Mouse (Mus musculus): ENCODE results near the gene Rbm47.

Rbm47 gene

GRCm38 (mm10) chr5:66090037-66090436, 82.9 kb downstream of the Rbm47 start:
- in situ Hi-C loops (cut with MboI; ENCODE audit: unreplicated experiment in 2 of 2), result loop anchor here in 1 of 2 experiments (10.0 to 25.0 kb wide), 2 partner anchors 125 to 278 kb away; no protein-coding TSS in a partner anchor

GRCm38 (mm10) chr5:66089600-66089999, 83.3 kb downstream of the Rbm47 start:
- in situ Hi-C loops (cut with MboI; ENCODE audit: unreplicated experiment in 2 of 2), result loop anchor here (10.0 to 25.0 kb wide), 2 partner anchors 145 to 277 kb away; no protein-coding TSS in a partner anchor

GRCm38 (mm10) chr5:66088902-66089295, 84.0 kb downstream of the Rbm47 start:
- in situ Hi-C loops (cut with MboI; ENCODE audit: unreplicated experiment in 2 of 2), result loop anchor here (10.0 to 25.0 kb wide), 2 partner anchors 146 to 277 kb away; no protein-coding TSS in a partner anchor

GRCm38 (mm10) chr5:66088247-66088901, 84.5 kb downstream of the Rbm47 start:
- in situ Hi-C loops (cut with MboI; ENCODE audit: unreplicated experiment in 2 of 2), result loop anchor here (10.0 to 25.0 kb wide), 2 partner anchors 146 to 276 kb away; no protein-coding TSS in a partner anchor

GRCm38 (mm10) chr5:66086952-66087351, 86.0 kb downstream of the Rbm47 start:
- in situ Hi-C loops (cut with MboI; ENCODE audit: unreplicated experiment in 2 of 2), result loop anchor here (10.0 to 25.0 kb wide), 2 partner anchors 148 to 275 kb away; no protein-coding TSS in a partner anchor

GRCm38 (mm10) chr5:66086304-66086703, 86.6 kb downstream of the Rbm47 start:
- in situ Hi-C loops (cut with MboI; ENCODE audit: unreplicated experiment in 2 of 2), result loop anchor here (10.0 to 25.0 kb wide), 2 partner anchors 148 to 274 kb away; no protein-coding TSS in a partner anchor

GRCm38 (mm10) chr5:66085478-66085877, 87.4 kb downstream of the Rbm47 start:
- in situ Hi-C loops (cut with MboI; ENCODE audit: unreplicated experiment in 2 of 2), result loop anchor here (10.0 to 25.0 kb wide), 2 partner anchors 149 to 273 kb away; no protein-coding TSS in a partner anchor

GRCm38 (mm10) chr5:66084541-66084940, 88.4 kb downstream of the Rbm47 start:
- in situ Hi-C loops (cut with MboI; ENCODE audit: unreplicated experiment in 2 of 2), result loop anchor here (10.0 to 25.0 kb wide), 2 partner anchors 150 to 272 kb away; no protein-coding TSS in a partner anchor

- in situ Hi-C loops (cut with MboI; ENCODE audit: unreplicated experiment in 2 of 2), result loop anchor here (10.0 to 25.0 kb wide), 2 partner anchors 151 to 271 kb away; no protein-coding TSS in a partner anchor
Measured at GRCm38 (mm10) chr5:66083350-66083749, 89.6 kb downstream of the Rbm47 start.

GRCm38 (mm10) chr5:66082229-66082572, 90.7 kb downstream of the Rbm47 start:
- in situ Hi-C loops (cut with MboI; ENCODE audit: unreplicated experiment in 2 of 2), result loop anchor here (10.0 to 25.0 kb wide), 2 partner anchors 153 to 270 kb away; no protein-coding TSS in a partner anchor

GRCm38 (mm10) chr5:66081443-66082228, 91.3 kb downstream of the Rbm47 start:
- in situ Hi-C loops (cut with MboI; ENCODE audit: unreplicated experiment in 2 of 2), result loop anchor here (10.0 to 25.0 kb wide), 2 partner anchors 153 to 269 kb away; no protein-coding TSS in a partner anchor

GRCm38 (mm10) chr5:66080529-66081220, 92.2 kb downstream of the Rbm47 start:
- in situ Hi-C loops (cut with MboI; ENCODE audit: unreplicated experiment in 2 of 2), result loop anchor here (10.0 to 25.0 kb wide), 2 partner anchors 154 to 268 kb away; no protein-coding TSS in a partner anchor

GRCm38 (mm10) chr5:66079358-66080179, 93.3 kb downstream of the Rbm47 start:
- in situ Hi-C loops (cut with MboI; ENCODE audit: unreplicated experiment in 2 of 2), result loop anchor here (10.0 to 25.0 kb wide), 3 partner anchors 115 to 267 kb away; no protein-coding TSS in a partner anchor

- in situ Hi-C loops (cut with MboI; ENCODE audit: unreplicated experiment in 2 of 2), result loop anchor here (10.0 to 25.0 kb wide), 2 partner anchors 114 to 266 kb away; no protein-coding TSS in a partner anchor
Measured at GRCm38 (mm10) chr5:66078491-66079012, 94.4 kb downstream of the Rbm47 start.

GRCm38 (mm10) chr5:66077416-66077815, 95.5 kb downstream of the Rbm47 start:
- in situ Hi-C loops (cut with MboI; ENCODE audit: unreplicated experiment in 2 of 2), result loop anchor here (10.0 to 25.0 kb wide), 2 partner anchors 113 to 265 kb away; no protein-coding TSS in a partner anchor

GRCm38 (mm10) chr5:66076685-66077301, 96.1 kb downstream of the Rbm47 start:
- in situ Hi-C loops (cut with MboI; ENCODE audit: unreplicated experiment in 2 of 2), result loop anchor here (10.0 to 25.0 kb wide), 2 partner anchors 112 to 264 kb away; no protein-coding TSS in a partner anchor

- in situ Hi-C loops (cut with MboI; ENCODE audit: unreplicated experiment in 2 of 2), result loop anchor here (10.0 to 25.0 kb wide), 2 partner anchors 111 to 264 kb away; no protein-coding TSS in a partner anchor
Measured at GRCm38 (mm10) chr5:66075906-66076305, 97.0 kb downstream of the Rbm47 start.

GRCm38 (mm10) chr5:66075032-66075488, 97.9 kb downstream of the Rbm47 start:
- in situ Hi-C loops (cut with MboI; ENCODE audit: unreplicated experiment in 2 of 2), result loop anchor here (10.0 to 25.0 kb wide), 2 partner anchors 110 to 263 kb away; no protein-coding TSS in a partner anchor

Data from v-Abl transformed pro-B cells (cell line).